Mouse (Mus musculus) testis, postnatal 10 days (tissue): ENCODE measurements at regions not wholly inside any gene's neighbourhood (a gene's known extent, or its start where the extent isn't known, plus 50 kb on each side); places are given as distances from the start of the nearest gene placed in this dataset.
"Not testable (repeated sequence)": the region's sequence is repeated elsewhere in the genome, so short reads cannot be mapped to it uniquely, and the experiment has no call there.

ENCODE experiments used
- DNase-seq: peaks from one replicate; pipeline ENCODE4 v3.0.0; 2021; ENCODE audit warnings: low spot score

DNA sequence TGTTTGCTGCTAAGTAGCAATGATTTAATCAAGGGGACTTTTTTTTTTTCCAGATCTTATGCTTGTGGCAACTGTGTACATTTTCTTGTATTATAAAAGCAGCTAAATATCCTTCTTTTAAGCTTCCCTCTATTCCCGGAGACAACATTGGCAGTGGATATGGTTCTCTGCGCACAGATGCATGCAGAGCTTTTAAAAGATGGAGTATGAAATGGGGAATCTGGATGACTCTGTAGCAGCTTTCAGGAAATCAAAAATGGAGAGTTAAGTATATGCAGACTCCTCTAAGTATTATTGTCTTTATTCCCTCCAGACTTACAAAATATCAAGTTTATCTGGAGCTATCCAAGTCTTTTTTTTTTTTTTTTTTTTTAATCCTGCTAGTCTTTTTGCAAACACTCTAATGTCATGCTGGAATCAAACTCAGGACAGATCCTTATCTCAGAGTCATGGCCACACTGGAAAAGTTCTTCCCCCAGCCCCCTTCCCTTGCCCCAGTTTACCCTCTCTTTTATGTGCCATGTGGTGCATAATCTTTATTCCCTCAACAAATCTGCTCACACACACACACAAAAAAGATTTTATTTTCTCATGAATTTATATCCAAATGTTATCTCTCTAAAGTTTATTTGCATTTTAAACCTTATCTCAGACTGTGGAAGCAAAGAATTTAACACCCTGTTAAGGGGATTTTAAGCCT is 1080.3 kb upstream of the Cdh6 start:
- no peak for DNase-seq

DNA sequence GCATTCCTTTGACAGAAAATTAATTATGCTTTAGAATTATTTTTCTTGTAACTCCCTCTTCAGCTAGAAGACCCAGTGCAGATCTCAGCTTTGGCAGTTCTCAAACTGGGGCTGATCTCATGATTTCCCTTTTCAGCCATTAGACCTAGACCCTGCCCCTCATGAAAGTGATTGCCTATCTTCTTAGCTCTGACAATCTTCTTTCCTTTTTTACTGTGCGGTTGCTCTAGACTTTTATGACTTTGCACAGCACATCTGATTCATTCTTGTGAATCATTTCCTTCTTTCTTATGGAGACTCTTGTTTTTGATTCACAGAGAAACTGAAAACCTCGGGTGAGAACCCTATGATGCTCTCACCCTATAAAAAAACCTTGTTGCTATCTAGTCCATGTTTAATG is 1078.3 kb upstream of the Cdh6 start:
- no peak for DNase-seq

GRCm38 (mm10) chr15:14215236-14215635 is 1041.8 kb upstream of the Cdh6 start:
- DNase-seq, result no peak

GRCm38 (mm10) chr15:14214726-14215125 is 1041.3 kb upstream of the Cdh6 start:
- no peak for DNase-seq

DNA sequence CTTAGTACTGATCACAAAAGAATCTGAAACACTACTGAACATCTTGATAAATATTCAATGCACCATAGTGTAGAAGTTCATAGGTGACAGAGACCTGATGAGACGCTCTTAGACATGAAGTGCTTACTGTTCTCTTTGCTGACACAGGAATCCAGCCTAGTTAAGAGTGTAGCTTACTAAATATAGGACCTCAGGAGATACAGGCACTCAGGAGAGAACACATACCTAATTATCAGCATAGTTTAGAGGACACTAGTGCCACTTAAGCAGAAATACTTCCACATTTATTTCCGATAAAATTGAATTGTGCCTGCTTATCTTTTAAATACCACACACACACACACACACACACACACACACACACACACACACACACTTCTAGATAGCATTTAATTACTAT is 1004.0 kb upstream of the Cdh6 start:
- DNase-seq, result no peak

DNA sequence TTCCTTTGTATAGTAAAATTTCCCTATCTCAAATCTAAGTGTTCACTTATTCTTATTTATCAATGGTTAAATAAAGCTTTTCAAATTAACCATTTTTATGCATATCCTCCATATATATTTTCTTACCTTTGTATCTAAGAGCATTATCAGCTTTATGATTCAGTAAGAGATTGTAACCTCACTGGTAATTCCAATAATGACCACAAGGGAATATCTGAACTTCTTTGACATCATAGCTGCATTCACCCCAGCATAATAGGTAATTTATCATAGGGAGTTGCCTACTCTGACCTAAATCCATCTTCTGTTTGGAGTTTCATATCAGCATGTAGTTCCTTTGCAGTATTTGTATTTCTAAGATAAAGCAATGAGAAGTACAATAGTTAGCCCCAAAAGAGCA is 963.9 kb upstream of the Cdh6 start:
- no peak for DNase-seq

DNA sequence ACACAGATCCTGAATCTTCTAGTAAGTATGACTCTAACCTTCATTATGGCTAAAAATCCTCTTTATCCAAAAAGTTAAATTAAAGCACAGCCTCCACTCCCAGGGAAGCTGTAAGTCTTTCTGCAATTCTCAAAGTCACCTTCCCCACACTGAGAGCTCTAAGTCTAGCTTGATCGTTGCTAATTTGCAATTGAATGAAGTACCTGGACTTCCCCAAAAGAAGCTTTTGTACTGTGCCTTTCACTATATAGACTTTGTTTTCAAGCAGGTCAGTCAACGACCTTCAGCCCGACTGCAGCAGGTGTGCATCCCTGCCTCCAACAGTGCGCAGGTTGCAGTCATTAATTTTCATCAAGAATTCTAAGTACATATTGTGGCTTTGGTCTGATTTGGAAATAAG is 950.4 kb upstream of the Cdh6 start:
- no peak for DNase-seq

DNA sequence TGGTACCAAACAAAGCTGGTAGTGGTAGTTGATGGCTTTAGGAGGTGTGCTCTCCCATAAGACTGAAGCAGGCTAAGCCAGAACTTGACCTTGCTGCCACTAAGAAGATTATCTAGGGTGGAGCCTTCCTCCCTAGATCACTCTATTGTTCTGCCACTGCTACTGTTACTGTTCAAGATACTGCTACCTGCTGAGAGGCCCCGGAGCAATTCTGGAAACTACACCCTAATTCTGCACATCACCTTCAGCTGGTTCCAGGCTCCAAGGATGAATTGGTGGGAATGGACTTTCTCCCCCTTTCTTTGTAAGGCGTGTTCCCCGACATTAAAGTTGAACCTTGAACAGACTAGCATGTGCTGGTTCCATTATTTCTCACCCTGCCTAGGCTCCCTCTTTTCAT is 944.8 kb upstream of the Cdh6 start:
- not testable (repeated sequence) for DNase-seq

DNA sequence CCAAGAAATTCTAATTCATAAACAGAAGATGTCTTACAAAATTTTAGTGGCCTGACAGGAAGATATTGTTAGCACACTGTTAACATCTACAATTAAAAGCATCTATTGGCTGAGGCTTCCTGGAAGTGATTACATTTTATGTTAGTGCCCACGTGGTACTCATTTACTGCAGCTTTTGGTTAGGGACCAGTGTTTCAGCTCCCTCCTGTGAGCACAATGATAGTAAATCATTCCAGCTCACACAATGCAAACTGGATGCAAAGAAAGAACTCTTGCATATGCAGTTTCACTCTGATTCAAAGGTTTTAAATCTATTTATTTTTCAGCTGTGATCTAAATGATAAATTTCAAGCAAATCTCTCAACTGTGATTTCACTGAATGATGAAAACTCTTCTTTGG is 928.3 kb upstream of the Cdh6 start:
- DNase-seq, result no peak

DNA sequence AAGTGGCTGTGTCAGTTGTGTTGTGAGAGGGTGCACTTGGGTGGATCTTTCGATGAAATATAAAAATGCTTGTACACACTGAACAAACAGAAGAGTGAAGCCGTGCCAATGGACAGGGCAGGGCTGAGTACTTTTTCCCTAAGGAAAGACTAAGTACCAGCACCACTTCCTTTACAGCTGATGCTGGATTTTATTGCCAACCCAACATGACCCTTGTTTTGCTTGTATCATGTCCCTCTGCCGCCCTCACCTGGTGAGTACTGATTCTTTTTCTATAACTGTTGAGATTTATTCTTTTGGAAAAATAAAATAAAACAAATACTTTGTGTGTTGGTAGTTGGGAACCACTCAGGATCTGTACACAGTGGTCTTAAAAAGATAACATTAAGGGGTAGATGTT is 878.4 kb upstream of the Cdh6 start:
- peak; percentile 45 for DNase-seq
